Mouse (Mus musculus) forebrain, postnatal 0 days (tissue): ENCODE results near the gene Tlnrd1. TPM values are rescaled to one million over a fixed set of nuclear protein-coding genes. Genes with fewer than 3 reads are reported as not detected.

Experiments
- ATAC-seq: fragments of 200-750 bp; cut with Nextera tagmentation; 2 replicates; pipeline ENCODE4 v1.8.0; 2017; ENCODE audit warnings: mild to moderate bottlenecking, moderate library complexity
- DNase-seq: peaks from one replicate; pipeline ENCODE4 v3.0.0-alpha.2; 2015
- H3K27ac ChIP-seq: fragments of 300-500 bp; sonication (generic); 2 replicates; pipeline ENCODE4 v1.5.1; 2014; ENCODE audit warnings: low read depth, mild to moderate bottlenecking, antibody characterized with exemption, low read length, moderate library complexity, mixed read lengths
- H3K27me3 ChIP-seq: fragments of 300-500 bp; sonication (generic); 2 replicates; pipeline ENCODE4 v1.6.1; 2014; ENCODE audit warnings: mild to moderate bottlenecking, low read length, mixed read lengths; ENCODE audit not compliant: insufficient read depth
- H3K36me3 ChIP-seq: fragments of 300-500 bp; sonication (generic); 2 replicates; pipeline ENCODE4 v1.6.1; 2014; ENCODE audit warnings: mild to moderate bottlenecking, moderate library complexity; ENCODE audit not compliant: insufficient read depth
- H3K4me1 ChIP-seq: fragments of 300-500 bp; sonication (generic); 2 replicates; pipeline ENCODE4 v1.6.1; 2014; ENCODE audit warnings: antibody characterized with exemption; ENCODE audit not compliant: insufficient read depth
- H3K4me2 ChIP-seq: fragments of 300-500 bp; sonication (generic); 2 replicates; pipeline ENCODE4 v1.6.1; 2014; ENCODE audit warnings: low read depth, mild to moderate bottlenecking, moderate library complexity
- H3K4me3 ChIP-seq: fragments of 300-500 bp; sonication (generic); 2 replicates; pipeline ENCODE4 v1.5.1; 2014; ENCODE audit warnings: low read depth, low read length, mixed read lengths
- H3K9ac ChIP-seq: fragments of 300-500 bp; sonication (generic); 2 replicates; pipeline ENCODE4 v1.6.1; 2014; ENCODE audit warnings: mild to moderate bottlenecking
- H3K9me3 ChIP-seq: fragments of 300-500 bp; sonication (generic); 2 replicates; pipeline ENCODE4 v1.6.1; 2016; ENCODE audit warnings: low read length
- CTCF ChIP-seq: sonication (generic); IDR thresholded peaks from 2 replicates; pipeline ENCODE4 v1.5.1; 2016; ENCODE audit warnings: antibody characterized with exemption, control low read depth, low read depth
- WGBS: fragments of 180-500 bp; shearing (Covaris S2); extraction: QIAGEN DNeasy Blood & Tissue Kit; methylation state at CpG from one replicate; pipeline ENCODE4 v1.1.7; 2014; 5-methylcytosine and 5-hydroxymethylcytosine counted together
- polyA plus RNA-seq: library from polyadenylated mRNA; unstranded; fragments of >200 nt; fragmentation: Nextera tagmentation; extraction: Ambion mirVana; gene quantifications from 2 replicates; pipeline ENCODE4 v1.2.1, GENCODE M21; 2015
- total RNA-seq: library from RNA; depleted of rRNA; stranded (reverse); fragments of >200 nt; gene quantifications from 2 replicates; pipeline ENCODE4 v1.2.3, GENCODE M21; 2014; rRNA removed

Gene Tlnrd1
- total and polyA plus RNA-seq, 2 experiments from 2014 or later = 10.8 to 38.0 TPM

- Histone ChIP-seq H3K4me3 (no peak overlapping the region), H3K27ac (no peak overlapping the region), H3K27me3 (no peaks in the 10 kb centered on the region; the same call in 1 of the 2 replicates), H3K9me3 (no peaks in the 10 kb centered on the region), H3K4me2 (no peak overlapping the region), H3K9ac (no peak overlapping the region), H3K4me1 (no peaks in the 10 kb centered on the region), H3K36me3 (no peaks in the 10 kb centered on the region)
- DNase-seq = no peak
- no peak for TF ChIP-seq CTCF
- 47% methylated on average over 6 of the region's 6 CpGs for WGBS
- no peak for ATAC-seq
Observed at GRCm38 (mm10) chr7:83842486-83843259, 41.4 kb downstream of the Tlnrd1 start.

- no peaks in the 10 kb centered on the region for H3K36me3 ChIP-seq
- ATAC-seq (no peak), DNase-seq (no peak)
- no peak overlapping the region for H3K27ac ChIP-seq
- TF ChIP-seq CTCF = no peak
- no peaks in the 10 kb centered on the region for H3K9me3 ChIP-seq
- no peak overlapping the region for H3K9ac ChIP-seq
- WGBS = 85% methylated on average over 2 of the region's 2 CpGs
- H3K27me3 ChIP-seq = no peaks in the 10 kb centered on the region; the same call in 1 of the 2 replicates
- no peaks in the 10 kb centered on the region for H3K4me1 ChIP-seq
- H3K4me3 ChIP-seq = no peak overlapping the region
- no peak overlapping the region for H3K4me2 ChIP-seq
Observed at GRCm38 (mm10) chr7:83840076-83840475, 44.0 kb downstream of the Tlnrd1 start.

- 77% methylated on average over 5 of the region's 5 CpGs for WGBS
- no peak overlapping the region for H3K4me2 ChIP-seq
Observed at GRCm38 (mm10) chr7:83838525-83839224, 45.4 kb downstream of the Tlnrd1 start.

More at GRCm38 (mm10) chr7:83838525-83839224, 45.4 kb downstream of the Tlnrd1 start:
- Histone ChIP-seq H3K4me3 (no peak overlapping the region), H3K9me3 (no peaks in the 10 kb centered on the region), H3K27me3 (no peaks in the 10 kb centered on the region; the same call in 1 of the 2 replicates), H3K36me3 (no peaks in the 10 kb centered on the region), H3K4me1 (no peaks in the 10 kb centered on the region), H3K9ac (no peak overlapping the region), H3K27ac (0 out of 2 replicates have a peak overlapping the region, but pooled peaks have one; percentile 15)
- TF ChIP-seq CTCF = no peak
- no peak for DNase-seq
- ATAC-seq = 0 out of 2 replicates have a peak, but pooled peaks have one; percentile 29

Other genes starting within 250 kb of the Tlnrd1 start
- 2.8 and 3.1 TPM in 2 replicates for gene Il16, start 138.6 kb downstream of the Tlnrd1 start, total RNA-seq
- 1.2 TPM in 2 replicates for gene Il16, start 138.6 kb downstream of the Tlnrd1 start, polyA plus RNA-seq
- 2.3 and 2.7 TPM in 2 replicates for gene Cfap161, start 89.4 kb downstream of the Tlnrd1 start, total RNA-seq
- 2.9 and 3.9 TPM in 2 replicates for gene Cfap161, start 89.4 kb downstream of the Tlnrd1 start, polyA plus RNA-seq
- gene Mesd, start 161 bp upstream of the Tlnrd1 start, total RNA-seq = 30.1 and 32.1 TPM in 2 replicates
- gene Mesd, start 161 bp upstream of the Tlnrd1 start, polyA plus RNA-seq = 63.9 and 76.9 TPM in 2 replicates
- 4.4 and 5.5 TPM in 2 replicates for gene Cemip, start 202.2 kb upstream of the Tlnrd1 start, total RNA-seq
- 0.20 and 0.34 TPM in 2 replicates for gene Cemip, start 202.2 kb upstream of the Tlnrd1 start, polyA plus RNA-seq